Mouse (Mus musculus): ENCODE data around the gene Tomm40l. TPM values are rescaled to one million over a fixed set of nuclear protein-coding genes. Genes with fewer than 3 reads are reported as not detected.

Tomm40l gene
- total RNA-seq, 1 experiment: 27.5 TPM

- Histone ChIP-seq H3K36me3 (ENCODE audit: control insufficient read depth, insufficient read depth, low read length, poor library complexity, severe bottlenecking) (no peaks in the 10 kb centered on the region), H3K9me3 (ENCODE audit: control insufficient read depth, insufficient read depth, low read depth, low read length) (no peaks in the 10 kb centered on the region), H3K27ac (ENCODE audit: insufficient read depth, low read depth, low read length, poor library complexity, severe bottlenecking) (no peak overlapping the region), H3K4me3 (ENCODE audit: insufficient read depth in 1 of 2, low read depth in 1 of 2, low read length in 2 of 2, poor library complexity in 1 of 2, severe bottlenecking in 1 of 2) (no peak overlapping the region), H3K9ac (ENCODE audit: insufficient read depth, low read depth, low read length, poor library complexity, severe bottlenecking) (no peak overlapping the region), H3K4me1 (ENCODE audit: control insufficient read depth in 2 of 2, insufficient read depth in 2 of 2, low read length in 2 of 2, poor library complexity in 1 of 2) (peaks cover 0 to 7% of the 10 kb centered on the region in 2 experiments; a peak in 1 of 4 replicates)
- no peak for TF ChIP-seq CHD2 (IDR thresholded peaks at IDR 0.05; ENCODE audit: low read depth, low read length)
- no peak for TF ChIP-seq ZC3H11A (IDR thresholded peaks at IDR 0.05; ENCODE audit: borderline replicate concordance, low read depth, low read length)
- TF ChIP-seq MAFK (IDR thresholded peaks at IDR 0.05; ENCODE audit: insufficient read depth, low read depth, low read length): no peak
- no peak for TF ChIP-seq ZNF384 (IDR thresholded peaks at IDR 0.05; ENCODE audit: low read depth, low read length)
- TF ChIP-seq HCFC1 (IDR thresholded peaks at IDR 0.05; ENCODE audit: borderline replicate concordance, insufficient read depth, low read length): no peak
- in situ Hi-C loops (cut with MboI; ENCODE audit: low sequenced_read_pairs in 2 of 2, unreplicated experiment in 2 of 2): no loop called here
- DNase-seq (ENCODE audit: low read depth, low spot score): no peak
These were observed 41.5 kb upstream of the Tomm40l start for GRCm38 (mm10) chr1:171263666-171264461.

- peaks cover 0 to 7% of the 10 kb centered on the region in 2 experiments; a peak in 1 of 4 replicates for H3K4me1 ChIP-seq (ENCODE audit: control insufficient read depth in 2 of 2, insufficient read depth in 2 of 2, low read length in 2 of 2, poor library complexity in 1 of 2)
- H3K9ac ChIP-seq (ENCODE audit: insufficient read depth, low read depth, low read length, poor library complexity, severe bottlenecking): no peak overlapping the region
- no peak overlapping the region for H3K27ac ChIP-seq (ENCODE audit: insufficient read depth, low read depth, low read length, poor library complexity, severe bottlenecking)
- no peak for TF ChIP-seq MAFK (IDR thresholded peaks at IDR 0.05; ENCODE audit: insufficient read depth, low read depth, low read length)
- no peak for TF ChIP-seq HCFC1 (IDR thresholded peaks at IDR 0.05; ENCODE audit: borderline replicate concordance, insufficient read depth, low read length)
- TF ChIP-seq CHD2 (IDR thresholded peaks at IDR 0.05; ENCODE audit: low read depth, low read length): no peak
- TF ChIP-seq ZC3H11A (IDR thresholded peaks at IDR 0.05; ENCODE audit: borderline replicate concordance, low read depth, low read length): no peak
- TF ChIP-seq ZNF384 (IDR thresholded peaks at IDR 0.05; ENCODE audit: low read depth, low read length): no peak
- no peaks in the 10 kb centered on the region for H3K36me3 ChIP-seq (ENCODE audit: control insufficient read depth, insufficient read depth, low read length, poor library complexity, severe bottlenecking)
- no peak for DNase-seq (ENCODE audit: low read depth, low spot score)
- no peaks in the 10 kb centered on the region for H3K9me3 ChIP-seq (ENCODE audit: control insufficient read depth, insufficient read depth, low read depth, low read length)
- in situ Hi-C loops (cut with MboI; ENCODE audit: low sequenced_read_pairs in 2 of 2, unreplicated experiment in 2 of 2): no loop called here
- no peak overlapping the region for H3K4me3 ChIP-seq (ENCODE audit: insufficient read depth in 1 of 2, low read depth in 1 of 2, low read length in 2 of 2, poor library complexity in 1 of 2, severe bottlenecking in 1 of 2)
These were observed 40.9 kb upstream of the Tomm40l start for GRCm38 (mm10) chr1:171263185-171263611.

- DNase-seq (ENCODE audit: low read depth, low spot score): no peak
- Histone ChIP-seq H3K4me3 (ENCODE audit: insufficient read depth in 1 of 2, low read depth in 1 of 2, low read length in 2 of 2, poor library complexity in 1 of 2, severe bottlenecking in 1 of 2) (no peak overlapping the region), H3K9ac (ENCODE audit: insufficient read depth, low read depth, low read length, poor library complexity, severe bottlenecking) (no peak overlapping the region), H3K4me1 (ENCODE audit: control insufficient read depth in 2 of 2, insufficient read depth in 2 of 2, low read length in 2 of 2, poor library complexity in 1 of 2) (peaks cover 0 to 7% of the 10 kb centered on the region in 2 experiments; a peak in 1 of 4 replicates), H3K27ac (ENCODE audit: insufficient read depth, low read depth, low read length, poor library complexity, severe bottlenecking) (no peak overlapping the region), H3K9me3 (ENCODE audit: control insufficient read depth, insufficient read depth, low read depth, low read length) (no peaks in the 10 kb centered on the region), H3K36me3 (ENCODE audit: control insufficient read depth, insufficient read depth, low read length, poor library complexity, severe bottlenecking) (no peaks in the 10 kb centered on the region)
- in situ Hi-C loops (cut with MboI; ENCODE audit: low sequenced_read_pairs in 2 of 2, unreplicated experiment in 2 of 2): no loop called here
- TF ChIP-seq ZNF384 (IDR thresholded peaks at IDR 0.05; ENCODE audit: low read depth, low read length) (no peak), HCFC1 (IDR thresholded peaks at IDR 0.05; ENCODE audit: borderline replicate concordance, insufficient read depth, low read length) (no peak)
These were observed 40.3 kb upstream of the Tomm40l start for GRCm38 (mm10) chr1:171262594-171263130.

- Histone ChIP-seq H3K36me3 (ENCODE audit: control insufficient read depth, insufficient read depth, low read length, poor library complexity, severe bottlenecking) (no peaks in the 10 kb centered on the region), H3K4me1 (ENCODE audit: control insufficient read depth in 2 of 2, insufficient read depth in 2 of 2, low read length in 2 of 2, poor library complexity in 1 of 2) (peaks cover 0 to 7% of the 10 kb centered on the region in 2 experiments; a peak in 1 of 4 replicates), H3K4me3 (ENCODE audit: insufficient read depth in 1 of 2, low read depth in 1 of 2, low read length in 2 of 2, poor library complexity in 1 of 2, severe bottlenecking in 1 of 2) (no peak overlapping the region), H3K9me3 (ENCODE audit: control insufficient read depth, insufficient read depth, low read depth, low read length) (no peaks in the 10 kb centered on the region), H3K9ac (ENCODE audit: insufficient read depth, low read depth, low read length, poor library complexity, severe bottlenecking) (no peak overlapping the region), H3K27ac (ENCODE audit: insufficient read depth, low read depth, low read length, poor library complexity, severe bottlenecking) (no peak overlapping the region)
- no peak for TF ChIP-seq ZNF384 (IDR thresholded peaks at IDR 0.05; ENCODE audit: low read depth, low read length)
- no peak for TF ChIP-seq MAFK (IDR thresholded peaks at IDR 0.05; ENCODE audit: insufficient read depth, low read depth, low read length)
- no peak for TF ChIP-seq CHD2 (IDR thresholded peaks at IDR 0.05; ENCODE audit: low read depth, low read length)
- TF ChIP-seq HCFC1 (IDR thresholded peaks at IDR 0.05; ENCODE audit: borderline replicate concordance, insufficient read depth, low read length): no peak
- no peak for TF ChIP-seq ZC3H11A (IDR thresholded peaks at IDR 0.05; ENCODE audit: borderline replicate concordance, low read depth, low read length)
- in situ Hi-C loops (cut with MboI; ENCODE audit: low sequenced_read_pairs in 2 of 2, unreplicated experiment in 2 of 2): no loop called here
- DNase-seq (ENCODE audit: low read depth, low spot score): no peak
These were observed 38.0 kb upstream of the Tomm40l start for GRCm38 (mm10) chr1:171260316-171260715.
